Mouse (Mus musculus) G1E-ER4 (cell line): ENCODE results near the gene Scfd2. TPM values are rescaled to one million over a fixed set of nuclear protein-coding genes. Genes with fewer than 3 reads are reported as not detected.

Experiments
- GATA1 ChIP-seq: IDR thresholded peaks from one replicate; pipeline ENCODE4 v1.8.0; 2012; ENCODE audit warnings: low read length, inconsistent platforms
- polyA plus RNA-seq: library from polyadenylated mRNA; stranded (reverse); fragments of >175 nt; gene quantifications from 2 replicates; pipeline ENCODE4 v1.2.3, GENCODE M21; 2012

Gene Scfd2
- 6.3 and 7.5 TPM in 2 replicates for polyA plus RNA-seq

- TF ChIP-seq GATA1: no peak
Observed at GRCm38 (mm10) chr5:74531630-74532280, at the start of gene Scfd2. Gene Scfd2, minus strand, starts transcription at chr5:74531759.

GRCm38 (mm10) chr5:74571767-74572166 lies 40.2 kb upstream of the Scfd2 start:
- TF ChIP-seq GATA1: no peak

GRCm38 (mm10) chr5:74561151-74561550 lies 29.6 kb upstream of the Scfd2 start:
- TF ChIP-seq GATA1: no peak

GRCm38 (mm10) chr5:74549566-74549965 lies 18.0 kb upstream of the Scfd2 start:
- no peak for TF ChIP-seq GATA1

GRCm38 (mm10) chr5:74545606-74546005 lies 14.0 kb upstream of the Scfd2 start:
- TF ChIP-seq GATA1: no peak

- no peak for TF ChIP-seq GATA1
Observed at GRCm38 (mm10) chr5:74536180-74536947, 4.8 kb upstream of the Scfd2 start.

DNA sequence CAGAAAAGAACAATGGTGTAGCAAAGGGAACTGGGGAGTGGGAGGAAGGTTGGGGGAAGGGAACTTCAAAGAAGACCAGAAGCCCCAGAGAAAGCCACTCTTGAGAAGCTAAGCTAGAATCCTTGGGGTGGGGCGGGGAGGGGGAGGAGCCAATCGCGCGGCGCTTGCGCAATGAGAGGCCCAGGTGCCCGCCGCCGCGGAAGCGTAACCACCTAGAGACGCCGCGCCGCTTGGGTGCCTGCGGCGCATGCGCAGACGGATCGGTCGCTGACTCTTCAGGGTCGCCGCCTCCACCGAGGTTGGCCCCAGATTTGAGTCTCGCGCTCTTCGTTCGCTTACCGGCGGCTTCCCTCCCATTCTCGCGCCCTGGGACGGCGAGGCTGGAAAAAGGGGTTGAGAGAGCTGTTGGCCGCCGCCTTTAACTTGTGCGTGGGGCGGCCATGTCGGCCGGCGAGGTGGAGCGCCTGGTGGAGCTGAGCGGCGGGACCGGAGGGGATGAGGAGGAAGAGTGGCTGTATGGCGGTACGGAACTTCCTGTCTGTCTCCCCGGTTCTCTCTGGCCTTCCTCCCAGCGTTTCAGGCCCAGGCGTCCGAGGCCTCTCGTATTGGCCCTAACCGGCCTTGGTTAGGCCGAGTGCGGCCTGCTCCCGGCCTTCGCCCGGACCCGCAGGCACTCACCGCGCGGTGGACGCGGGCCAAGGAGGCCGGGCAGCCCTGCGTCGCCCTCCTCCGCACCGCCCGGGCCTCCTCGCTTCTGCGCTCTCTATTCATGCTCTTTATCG lies 3.9 kb upstream of the Scfd2 start, which contains the start of gene Fip1l1:
Gene Fip1l1, plus strand, starts transcription at position 210 of the 782 bp plus-strand sequence.
- TF ChIP-seq GATA1: no peak

GRCm38 (mm10) chr5:74530785-74531184 lies 774 bp downstream of the Scfd2 start:
- no peak for TF ChIP-seq GATA1

- no peak for TF ChIP-seq GATA1
Observed at GRCm38 (mm10) chr5:74527025-74527424, 4.5 kb downstream of the Scfd2 start.

DNA sequence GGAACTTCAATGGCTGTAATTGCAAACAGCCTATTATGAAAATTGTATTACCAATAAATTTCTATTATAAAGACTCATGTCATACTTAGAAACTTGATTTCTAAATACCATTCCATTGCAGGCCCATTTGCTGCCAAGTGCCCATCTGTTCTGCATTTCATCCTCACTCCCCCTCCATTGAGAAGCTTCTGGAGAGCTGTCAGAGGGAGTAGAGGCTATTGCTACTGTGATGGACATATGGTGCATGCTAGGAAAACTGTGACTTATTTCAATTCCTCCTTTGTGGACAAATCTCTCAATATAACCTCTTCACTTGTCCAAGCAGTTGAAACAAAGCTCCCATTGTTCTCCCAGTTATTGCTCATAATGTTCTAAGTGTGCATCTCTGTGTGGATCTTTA lies 19.9 kb downstream of the Scfd2 start:
- no peak for TF ChIP-seq GATA1

GRCm38 (mm10) chr5:74492705-74493104 lies 38.9 kb downstream of the Scfd2 start:
- peak; percentile 16 for TF ChIP-seq GATA1

DNA sequence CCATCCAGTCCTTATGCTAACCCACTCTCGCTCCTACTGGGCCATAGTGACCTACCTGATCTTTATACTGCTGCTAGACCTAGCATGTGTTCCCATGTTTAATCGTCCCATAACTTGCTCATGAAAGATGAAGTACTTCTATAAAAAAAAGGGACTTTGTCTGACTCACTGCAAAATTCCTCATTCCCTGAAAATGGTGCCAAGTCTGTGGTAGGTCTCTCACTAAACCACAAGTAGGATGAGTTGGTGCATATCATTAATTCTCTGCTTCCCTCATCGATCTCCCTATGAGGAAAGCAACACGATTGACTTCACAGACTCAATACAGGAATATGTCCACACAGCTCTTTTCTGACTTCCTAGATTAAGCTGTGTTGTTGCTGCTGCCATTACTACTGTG lies 46.9 kb downstream of the Scfd2 start:
- TF ChIP-seq GATA1: no peak

- TF ChIP-seq GATA1: no peak
Observed at GRCm38 (mm10) chr5:74482633-74483032, 48.9 kb downstream of the Scfd2 start.

DNA sequence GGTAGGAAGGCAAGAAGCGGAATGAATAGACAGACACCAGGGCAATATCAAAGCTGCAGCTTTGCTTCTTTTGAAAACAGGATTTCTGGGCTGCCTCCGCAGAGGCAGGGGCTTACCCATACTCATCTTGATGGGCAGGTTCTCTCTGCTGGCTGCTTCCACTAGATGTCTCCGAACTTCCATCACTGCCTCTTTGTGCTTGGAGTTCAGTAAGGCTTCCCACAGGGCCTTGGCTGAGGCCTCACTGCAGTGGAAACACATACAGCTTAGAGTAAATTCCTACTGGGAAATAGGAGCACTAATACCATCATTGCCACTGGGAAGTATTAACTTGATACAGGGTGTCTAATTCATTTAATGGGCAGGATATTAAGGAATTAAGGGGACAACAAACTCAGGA lies 49.5 kb downstream of the Scfd2 start:
- TF ChIP-seq GATA1: no peak

- no peak for TF ChIP-seq GATA1
Observed at GRCm38 (mm10) chr5:74480409-74480808, 51.1 kb downstream of the Scfd2 start.

GRCm38 (mm10) chr5:74479947-74480346 lies 51.6 kb downstream of the Scfd2 start:
- no peak for TF ChIP-seq GATA1

GRCm38 (mm10) chr5:74479157-74479556 lies 52.4 kb downstream of the Scfd2 start:
- TF ChIP-seq GATA1: no peak
